Mouse (Mus musculus): ENCODE measurements around the gene Gpr179. TPM values are rescaled to one million over a fixed set of nuclear protein-coding genes. Genes with fewer than 3 reads are reported as not detected.

The Gpr179 gene
- total RNA-seq, 2 experiments from 2014 or later: 0.21 to 0.24 TPM

DNA sequence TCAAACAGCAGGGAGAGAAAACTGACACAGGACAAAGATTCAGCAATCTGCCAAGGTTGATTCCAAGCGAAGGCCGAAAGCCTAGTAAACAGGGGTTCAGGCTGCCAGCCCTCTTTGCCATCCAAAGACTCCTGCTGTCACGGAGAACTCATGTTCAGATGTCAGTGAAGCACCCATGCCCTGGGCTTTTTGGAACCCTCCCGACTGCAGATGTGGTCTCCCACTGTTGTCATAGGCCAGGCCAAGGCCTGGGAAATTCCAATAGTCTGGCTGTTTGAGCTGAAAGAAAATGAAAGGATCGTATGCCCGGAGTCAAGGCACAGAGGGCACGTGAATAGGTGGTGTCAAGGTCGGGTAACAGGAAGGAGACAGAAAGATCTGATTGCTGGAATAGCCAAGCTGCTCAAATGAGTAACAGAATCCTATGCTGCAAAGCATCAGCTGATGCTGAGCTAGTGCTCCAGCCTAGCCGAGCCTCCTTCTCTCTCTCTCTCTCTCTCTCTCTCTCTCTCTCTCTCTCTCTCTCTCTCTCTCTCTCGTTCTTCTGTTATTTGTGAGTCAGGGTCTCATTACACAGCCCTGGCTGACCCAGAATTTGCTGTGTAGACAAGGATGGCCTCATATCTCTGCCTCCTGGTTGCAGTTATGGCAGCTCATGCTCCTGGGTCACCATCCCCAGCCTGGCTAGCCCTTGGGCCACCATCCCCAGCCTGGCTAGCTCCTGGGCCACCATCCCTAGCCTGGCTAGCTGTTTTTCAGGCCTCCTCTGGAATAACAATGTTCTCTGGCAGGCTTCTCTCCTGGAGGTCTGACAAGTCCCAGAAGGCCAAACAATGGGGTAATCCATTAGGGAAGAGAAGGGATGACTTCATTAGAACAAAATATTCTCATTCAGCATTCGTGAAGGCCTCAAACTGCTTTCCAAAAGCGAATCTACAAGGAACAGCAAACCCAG lies 62.3 kb downstream of the Gpr179 start:
- peak; percentile 41 to 72 for DNase-seq (ENCODE audit: low spot score in 2 of 2)

DNA sequence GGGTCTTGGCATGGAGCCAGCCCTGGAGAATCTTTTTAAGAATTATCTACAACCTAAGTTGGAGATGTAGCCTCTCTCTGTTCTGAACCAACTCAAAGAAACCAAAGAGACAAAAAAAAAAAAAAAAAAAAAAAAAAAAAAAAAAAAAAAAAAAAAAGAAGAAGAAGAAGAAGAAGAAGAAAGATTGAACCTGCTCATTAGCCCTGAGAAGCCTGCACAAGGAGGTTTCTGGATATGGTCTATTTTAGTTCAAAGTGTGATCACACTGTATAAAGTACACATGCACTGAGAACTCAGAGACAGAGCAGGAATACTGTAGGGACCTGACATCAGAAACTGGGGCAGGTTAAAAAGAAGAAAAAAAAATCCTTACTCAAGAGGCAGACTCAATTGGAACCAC lies 64.2 kb downstream of the Gpr179 start:
- no peak for DNase-seq (ENCODE audit: low spot score in 2 of 2)

DNA sequence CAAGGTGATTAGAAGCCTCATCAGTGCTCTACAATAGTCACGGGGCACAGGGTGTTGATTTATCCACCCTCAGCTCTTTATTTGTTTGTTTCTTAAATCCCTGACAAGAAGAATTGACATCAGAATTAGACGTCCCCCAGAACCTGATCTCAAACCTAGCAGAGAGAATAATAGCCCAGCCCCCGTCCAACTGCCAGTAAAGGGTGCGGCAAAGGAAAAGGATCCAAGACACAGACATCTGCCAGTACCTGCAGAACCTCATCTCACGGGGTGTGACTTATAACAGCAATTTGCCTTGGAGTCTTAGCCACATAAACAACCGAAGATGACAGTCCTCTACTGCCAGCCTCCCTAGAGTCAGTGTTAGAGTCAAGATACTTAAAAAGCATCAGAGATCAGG lies 64.9 kb downstream of the Gpr179 start:
- no peak for DNase-seq (ENCODE audit: low spot score in 2 of 2)

DNA sequence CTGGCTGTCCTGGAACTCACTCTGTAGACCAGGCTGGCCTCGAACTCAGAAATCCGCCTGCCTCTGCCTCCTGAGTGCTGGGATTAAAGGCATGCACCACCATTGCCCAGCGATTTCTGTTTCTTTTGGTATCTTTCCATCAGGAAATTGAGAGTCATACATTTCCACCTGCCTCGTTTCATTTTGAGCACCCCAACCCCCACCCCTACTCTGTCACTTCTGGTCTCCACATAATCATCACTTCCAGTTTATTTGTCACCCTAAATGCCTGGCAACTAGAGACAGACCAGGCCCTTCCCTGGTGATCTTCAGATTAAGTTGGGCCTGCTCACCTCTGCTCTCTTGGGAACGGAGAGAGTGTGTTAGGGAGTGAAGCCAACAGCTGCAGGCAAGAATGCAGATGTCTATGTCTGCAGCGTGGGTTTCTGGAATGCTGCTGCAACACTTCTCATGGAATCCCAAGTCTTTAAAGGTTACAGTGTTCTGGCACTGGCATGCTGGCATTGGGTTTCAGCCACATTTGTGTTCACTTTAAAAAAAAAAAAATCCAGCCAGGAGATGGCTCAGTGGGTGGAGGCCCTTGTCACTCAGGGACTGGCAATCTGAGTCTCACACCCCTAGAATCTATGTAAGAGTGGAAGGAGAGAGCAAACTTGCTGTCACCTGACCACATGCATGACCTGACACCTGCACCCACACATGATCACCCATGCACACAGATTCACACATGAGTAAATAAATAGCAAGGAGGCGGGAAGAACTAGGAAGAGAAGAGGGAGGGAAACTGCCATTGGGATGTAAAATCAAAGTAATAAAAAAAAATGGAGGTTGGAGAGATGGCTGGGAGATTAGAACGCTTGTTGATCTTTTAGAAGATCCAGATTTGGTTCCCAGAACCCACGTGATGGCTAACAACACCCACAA lies 65.8 kb downstream of the Gpr179 start:
- no peak for DNase-seq (ENCODE audit: low spot score in 2 of 2)

DNA sequence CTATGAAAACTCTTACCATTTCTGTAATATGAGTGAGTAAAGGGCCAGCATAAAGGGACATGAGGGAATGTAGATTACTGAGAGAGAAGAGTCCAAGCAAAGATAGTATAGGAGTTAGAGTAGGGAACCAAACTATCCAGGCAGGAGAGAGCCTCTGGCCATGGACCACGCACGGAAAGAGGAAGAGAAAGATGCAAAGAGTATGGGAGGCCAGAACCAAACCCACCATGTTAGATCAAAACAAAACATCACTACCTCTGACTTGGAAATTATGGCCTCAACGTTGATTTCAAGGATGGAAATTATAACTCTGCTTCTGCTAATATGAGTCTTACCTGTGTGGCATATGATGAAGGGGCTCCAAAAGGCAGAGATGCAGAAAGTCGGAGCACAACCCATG lies 67.0 kb downstream of the Gpr179 start:
- no peak for DNase-seq (ENCODE audit: low spot score in 2 of 2)

DNA sequence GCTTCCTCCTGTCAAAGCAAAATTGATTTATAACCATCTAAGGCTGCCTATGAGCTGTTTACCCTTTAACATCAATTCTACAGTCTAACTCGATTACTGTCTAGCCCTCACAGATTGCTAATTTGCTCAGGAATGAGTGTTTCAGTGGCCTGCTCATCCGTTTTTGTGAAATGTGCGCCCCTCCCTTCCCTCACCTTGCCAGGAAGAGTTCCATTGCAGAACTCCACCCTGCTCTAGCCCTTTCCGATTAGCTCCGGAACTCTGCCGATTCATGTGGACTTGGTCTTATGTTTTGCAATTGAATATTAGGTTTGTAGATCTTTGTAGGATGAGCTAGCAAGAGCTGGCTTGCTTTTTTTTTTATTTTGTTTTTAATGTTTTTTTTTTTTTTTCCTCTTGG lies 69.7 kb downstream of the Gpr179 start:
- DNase-seq (ENCODE audit: low spot score in 2 of 2): no peak

Other genes with a start within 250 kb of the Gpr179 start
- gene Tbx21, start 236.7 kb downstream of the Gpr179 start, total RNA-seq (2021): under 1 TPM in 1 of 2 experiments, not detected in 1; 0.19 TPM
- gene Tbkbp1, start 200.6 kb downstream of the Gpr179 start, total RNA-seq (2021): 10 to 100 TPM; 60.9 to 68.4 TPM
- gene Kpnb1, start 164.2 kb downstream of the Gpr179 start, total RNA-seq (2021): 100 to 1,000 TPM; 129 to 132 TPM
- gene Npepps, start 71.4 kb downstream of the Gpr179 start, total RNA-seq (2021): 100 to 1,000 TPM; 138 TPM
- gene Mrpl45, start 36.4 kb downstream of the Gpr179 start, total RNA-seq (2021): 10 to 100 TPM; 20.4 to 22.7 TPM
- gene Socs7, start 10.5 kb upstream of the Gpr179 start, total RNA-seq (2021): 10 to 100 TPM; 75.2 to 77.8 TPM
- gene Arhgap23, start 63.5 kb upstream of the Gpr179 start, total RNA-seq (2021): 10 to 100 TPM; 66.7 to 70.0 TPM
- not detected for gene 4933428G20Rik, start 148.3 kb upstream of the Gpr179 start, total RNA-seq (2021)
- 100 to 1,000 TPM; 309 to 331 TPM for gene Srcin1, start 224.1 kb upstream of the Gpr179 start, total RNA-seq (2021)